Mouse (Mus musculus): Measurements from ENCODE around the gene Psma6.

GRCm38 (mm10) chr12:55385931-55386330 lies 1.9 kb downstream of the Psma6 start:
- TF ChIP-seq POLR2A (IDR thresholded peaks at IDR 0.05; ENCODE audit: low read depth, low read length) (no peak), CTCF (IDR thresholded peaks at IDR 0.05; ENCODE audit: extremely low read depth, insufficient read length, insufficient replicate concordance, low read depth, low read length) (no peak)

Measured in small intestine, adult 2 months (tissue).